ENCODE assay signal across 8 mouse cellular contexts in genomic region chr14:52101285-52102157, GRCm38 (mm10). TPM values are rescaled to one million over a fixed set of nuclear protein-coding genes. Genes with fewer than 3 reads are reported as not detected.
DNase-seq lines count a peak whose midpoint lies in the region; ATAC-seq lines count a peak whose summit lies in the region.

No protein-coding gene starts in this region.

- peak overlapping the region; percentile 86 for H3K4me2 ChIP-seq in heart, embryonic 14.5 days (ENCODE audit: low read length)
- peak overlapping the region; percentile 77 for H3K4me2 ChIP-seq in hindbrain, embryonic 12.5 days (replicated peaks)
- peak overlapping the region; percentile 48 for H3K4me2 ChIP-seq in midbrain, embryonic 11.5 days

- no peak for DNase-seq in heart, adult 9 months (ENCODE audit: low spot score in 2 of 2)
- DNase-seq in ES-CJ7 (ENCODE audit: low read depth, low spot score) = peak; percentile 42
- DNase-seq in midbrain, embryonic 11.5 days (ENCODE audit: low spot score, missing footprints) = no peak
- DNase-seq in right cerebral cortex, adult 18-20 months = no peak
- DNase-seq in frontal cortex, postnatal 10 days (ENCODE audit: low spot score in 2 of 2) = no peak

- no peaks in the 10 kb centered on the region for H3K27me3 ChIP-seq in heart, embryonic 14.5 days (ENCODE audit: control insufficient read depth, insufficient read depth, low read length)
- no peaks in the 10 kb centered on the region for H3K27me3 ChIP-seq in hindbrain, embryonic 12.5 days
- no peaks in the 10 kb centered on the region for H3K27me3 ChIP-seq in midbrain, embryonic 11.5 days (ENCODE audit: control insufficient read depth, insufficient read depth, low read length)

- no peaks in the 10 kb centered on the region for H3K9me3 ChIP-seq in heart, embryonic 14.5 days (ENCODE audit: control insufficient read depth, low read length)
- H3K9me3 ChIP-seq in hindbrain, embryonic 12.5 days (replicated peaks) = no peaks in the 10 kb centered on the region
- H3K9me3 ChIP-seq in midbrain, embryonic 11.5 days (ENCODE audit: control insufficient read depth, low read length) = no peaks in the 10 kb centered on the region

- ATAC-seq in heart, embryonic 14.5 days (ENCODE audit: insufficient number of reproducible peaks, insufficient read depth, low FRiP score, low read depth) = no peak
- ATAC-seq in hindbrain, embryonic 12.5 days (ENCODE audit: low FRiP score) = no peak
- ATAC-seq in midbrain, embryonic 11.5 days (ENCODE audit: low FRiP score) = no peak
- ATAC-seq in granulocyte monocyte progenitor cell, adult 5-6 weeks (replicated peaks; ENCODE audit: poor library complexity, severe bottlenecking) = no peak

- peak overlapping the region in 1 of 2 experiments; percentile 91; a peak in 2 of 4 replicates for H3K4me3 ChIP-seq in heart, embryonic 14.5 days (ENCODE audit: control insufficient read depth in 1 of 2, insufficient read depth in 1 of 2, low read depth in 1 of 2, low read length in 2 of 2)
- H3K4me3 ChIP-seq in hindbrain, embryonic 12.5 days = peak overlapping the region; percentile 91; the same call in 1 of the 2 replicates
- H3K4me3 ChIP-seq in midbrain, embryonic 11.5 days (ENCODE audit: low read depth, low read length) = peak overlapping the region; percentile 84; the same call in 1 of the 2 replicates

- peaks cover 28% of the 10 kb centered on the region for H3K36me3 ChIP-seq in heart, embryonic 14.5 days (ENCODE audit: control insufficient read depth, insufficient read depth, low read length)
- H3K36me3 ChIP-seq in hindbrain, embryonic 12.5 days = peaks cover 16% of the 10 kb centered on the region
- H3K36me3 ChIP-seq in midbrain, embryonic 11.5 days (ENCODE audit: control insufficient read depth, insufficient read depth, low read length) = peaks cover 6% of the 10 kb centered on the region; the same call in 1 of the 2 replicates

- H3K9ac ChIP-seq in heart, embryonic 14.5 days (ENCODE audit: low read length) = 0 out of 2 replicates have a peak overlapping the region, but pooled peaks have one; percentile 25
- no peak overlapping the region for H3K9ac ChIP-seq in hindbrain, embryonic 12.5 days
- no peak overlapping the region for H3K9ac ChIP-seq in midbrain, embryonic 11.5 days (ENCODE audit: low read length)

- peaks cover 4 to 40% of the 10 kb centered on the region in 2 experiments for H3K4me1 ChIP-seq in heart, embryonic 14.5 days (ENCODE audit: control insufficient read depth in 2 of 2, insufficient read depth in 2 of 2, low read length in 2 of 2)
- H3K4me1 ChIP-seq in hindbrain, embryonic 12.5 days = peaks cover 26% of the 10 kb centered on the region
- H3K4me1 ChIP-seq in midbrain, embryonic 11.5 days (ENCODE audit: control insufficient read depth, insufficient read depth, low read length) = peaks cover 12% of the 10 kb centered on the region

- no peak overlapping the region for H3K27ac ChIP-seq in heart, embryonic 14.5 days (replicated peaks in 1 of 2; ENCODE audit: control insufficient read depth in 1 of 2, insufficient read depth in 1 of 2, low read depth in 2 of 2, low read length in 2 of 2)
- H3K27ac ChIP-seq in hindbrain, embryonic 12.5 days = no peak overlapping the region
- no peak overlapping the region for H3K27ac ChIP-seq in midbrain, embryonic 11.5 days (ENCODE audit: low read depth, low read length)

- 71% methylated on average over 1 of the region's 1 CpGs for WGBS in heart, embryonic 14.5 days
- 84% methylated on average over 1 of the region's 1 CpGs for WGBS in hindbrain, embryonic 12.5 days
- 95% methylated on average over 1 of the region's 1 CpGs for WGBS in midbrain, embryonic 11.5 days

RNA-seq across cellular contexts. Expression of gene Hnrnpc, which starts 2.3 kb away (rescaled TPM):
- polyA plus RNA-seq in heart, embryonic 14.5 days (2014; fragmentation: Nextera tagmentation; extraction: Ambion mirVana) = 331 and 352 TPM in 2 replicates
- 726 and 727 TPM in 2 replicates for polyA plus RNA-seq in hindbrain, embryonic 12.5 days (2016; fragmentation: Nextera tagmentation; extraction: Ambion mirVana)
- polyA plus RNA-seq in midbrain, embryonic 11.5 days (2014; fragmentation: Nextera tagmentation; extraction: Ambion mirVana) = 1,011 and 1,046 TPM in 2 replicates
- 362 and 404 TPM in 2 replicates for total RNA-seq in granulocyte monocyte progenitor cell, adult 5-6 weeks (2014; fragmentation: Nextera tagmentation)
- 637 and 667 TPM in 2 replicates for total RNA-seq in granulocyte monocyte progenitor cell, adult 5-6 weeks (2017)

RNA-seq across cellular contexts. Expression of gene Rpgrip1, which starts 9.0 kb away (rescaled TPM):
- 32.0 and 32.6 TPM in 2 replicates for polyA plus RNA-seq in heart, embryonic 14.5 days (2014; fragmentation: Nextera tagmentation; extraction: Ambion mirVana)
- polyA plus RNA-seq in hindbrain, embryonic 12.5 days (2016; fragmentation: Nextera tagmentation; extraction: Ambion mirVana) = 53.6 and 58.4 TPM in 2 replicates
- polyA plus RNA-seq in midbrain, embryonic 11.5 days (2014; fragmentation: Nextera tagmentation; extraction: Ambion mirVana) = 92.3 and 105 TPM in 2 replicates
- 7.4 and 10.8 TPM in 2 replicates for total RNA-seq in granulocyte monocyte progenitor cell, adult 5-6 weeks (2014; fragmentation: Nextera tagmentation)
- 4.5 and 4.8 TPM in 2 replicates for total RNA-seq in granulocyte monocyte progenitor cell, adult 5-6 weeks (2017)

RNA-seq across cellular contexts. Expression of gene Olfr221, which starts 59.3 kb away (rescaled TPM):
- polyA plus RNA-seq in heart, embryonic 14.5 days (2014; fragmentation: Nextera tagmentation; extraction: Ambion mirVana) = 0.19 TPM in 1 of 2 replicates, not detected in the other
- polyA plus RNA-seq in hindbrain, embryonic 12.5 days (2016; fragmentation: Nextera tagmentation; extraction: Ambion mirVana) = not detected in 2 replicates
- polyA plus RNA-seq in midbrain, embryonic 11.5 days (2014; fragmentation: Nextera tagmentation; extraction: Ambion mirVana) = not detected in 2 replicates
- total RNA-seq in granulocyte monocyte progenitor cell, adult 5-6 weeks (2014; fragmentation: Nextera tagmentation) = not detected in 2 replicates
- not detected in 2 replicates for total RNA-seq in granulocyte monocyte progenitor cell, adult 5-6 weeks (2017)
